Mouse (Mus musculus) hindbrain, embryonic 14.5 days (tissue): ENCODE results near the gene Rab15. TPM values are rescaled to one million over a fixed set of nuclear protein-coding genes. Genes with fewer than 3 reads are reported as not detected.
A peak's percentile ranks its signal among the peaks of the same experiment; 100 is the strongest.

Experiments used
- ATAC-seq: fragments of 200-750 bp; cut with Nextera tagmentation; 2 replicates; pipeline ENCODE4 v1.8.0; 2017; ENCODE audit warnings: moderate number of reproducible peaks, mild to moderate bottlenecking, moderate TSS enrichment, moderate library complexity; ENCODE audit not compliant: low FRiP score
- DNase-seq: peaks from one replicate; pipeline ENCODE4 v3.0.0-alpha.2; 2015; ENCODE audit warnings: low spot score
- H3K27ac ChIP-seq: fragments of 300-500 bp; sonication (generic); 2 replicates; pipeline ENCODE4 v1.5.1; 2014; ENCODE audit warnings: mild to moderate bottlenecking, moderate library complexity
- H3K27me3 ChIP-seq: fragments of 300-500 bp; sonication (generic); 2 replicates; pipeline ENCODE4 v1.6.1; 2014; ENCODE audit warnings: mild to moderate bottlenecking, low read length, mixed read lengths; ENCODE audit not compliant: control insufficient read depth, insufficient read depth
- H3K36me3 ChIP-seq: fragments of 300-500 bp; sonication (generic); replicated peaks from 2 replicates; pipeline ENCODE4 v1.6.1; 2014; ENCODE audit not compliant: control insufficient read depth, insufficient read depth
- H3K4me1 ChIP-seq: fragments of 300-500 bp; sonication (generic); replicated peaks from 2 replicates; pipeline ENCODE4 v1.6.1; 2014; ENCODE audit warnings: antibody characterized with exemption, low read length, mixed read lengths; ENCODE audit not compliant: control insufficient read depth, insufficient read depth
- H3K4me2 ChIP-seq: fragments of 300-500 bp; sonication (generic); replicated peaks from 2 replicates; pipeline ENCODE4 v1.6.1; 2014; ENCODE audit warnings: mild to moderate bottlenecking, moderate library complexity
- H3K4me3 ChIP-seq: fragments of 300-500 bp; sonication (generic); replicated peaks from 2 replicates; pipeline ENCODE4 v1.5.1; 2014; ENCODE audit warnings: mild to moderate bottlenecking, low read length
- H3K9ac ChIP-seq: fragments of 300-500 bp; sonication (generic); 2 replicates; pipeline ENCODE4 v1.6.1; 2014
- H3K9me3 ChIP-seq: fragments of 300-500 bp; sonication (generic); 2 replicates; pipeline ENCODE4 v1.6.1; 2016; ENCODE audit warnings: low read length; ENCODE audit not compliant: control insufficient read depth
- WGBS: fragments of 180-500 bp; shearing (Covaris S2); extraction: QIAGEN DNeasy Blood & Tissue Kit; methylation state at CpG from one replicate; pipeline ENCODE4 v1.1.7; 2014; 5-methylcytosine and 5-hydroxymethylcytosine counted together
- polyA plus RNA-seq: library from polyadenylated mRNA; unstranded; fragments of >200 nt; fragmentation: Nextera tagmentation; extraction: Ambion mirVana; gene quantifications from 2 replicates; pipeline ENCODE4 v1.2.1, GENCODE M21; 2014

The Rab15 gene
- polyA plus RNA-seq, 1 experiment from 2014 or later, result 35.7 TPM

DNA sequence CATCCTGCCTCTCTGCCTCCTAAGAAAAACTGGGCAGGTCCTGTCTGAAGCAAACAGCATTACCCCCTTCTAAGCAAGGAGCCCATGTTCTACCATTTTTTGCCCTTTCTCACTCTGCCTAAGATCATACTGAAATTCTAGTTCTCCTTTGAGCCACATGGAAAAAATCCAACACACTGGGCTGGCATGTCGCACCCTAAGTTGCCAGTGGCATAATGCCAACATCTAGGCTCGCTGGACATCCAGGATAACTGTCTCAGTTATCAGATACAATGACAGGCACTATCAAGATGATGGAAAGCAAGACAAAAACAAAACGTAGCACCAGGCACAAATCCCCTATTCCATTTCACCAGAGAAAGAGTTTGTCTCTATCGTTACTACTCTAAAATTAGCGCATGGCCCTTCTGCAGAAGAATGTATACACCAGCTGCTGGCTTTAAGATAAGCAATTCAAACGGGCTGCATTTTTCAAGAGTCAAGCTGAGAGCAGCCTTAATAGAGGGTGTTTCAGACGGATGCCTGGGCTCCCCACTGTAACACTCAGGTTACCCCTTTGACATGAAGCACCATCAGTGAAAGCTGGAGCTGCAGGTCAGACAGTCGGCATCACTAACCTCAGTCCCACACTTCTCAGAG, 32.1 kb downstream of the Rab15 start:
- ATAC-seq (no peak), DNase-seq (no peak)

DNA sequence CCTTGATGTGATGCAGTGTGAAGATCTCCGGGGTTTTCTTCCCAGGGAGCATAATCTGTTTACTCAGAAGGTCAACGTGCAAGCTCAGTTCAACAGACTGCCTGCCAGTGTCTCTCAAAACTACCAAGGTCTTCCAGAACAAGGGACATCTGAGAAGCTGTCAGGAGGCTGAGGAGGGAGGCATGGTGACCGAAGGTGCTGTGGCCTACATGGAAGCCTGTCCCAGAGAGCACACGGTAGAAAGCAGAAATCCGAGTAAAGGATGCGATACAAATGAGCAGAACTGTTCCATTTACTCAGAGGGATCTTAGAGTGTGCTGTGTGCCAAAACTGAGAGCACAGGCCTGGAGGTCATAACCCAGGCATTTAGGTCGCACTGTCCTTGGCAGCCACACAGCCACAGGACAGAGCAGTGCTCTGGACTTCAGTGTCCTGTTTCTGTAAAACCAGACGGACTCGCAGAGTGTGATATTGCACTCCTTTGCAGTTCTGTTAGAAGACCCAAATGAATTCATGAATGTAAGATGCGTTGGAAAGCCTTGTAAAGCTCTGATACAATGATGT, 38.6 kb downstream of the Rab15 start:
- H3K9me3 ChIP-seq, result no peaks in the 10 kb centered on the region
- no peak overlapping the region for H3K4me3 ChIP-seq
- 72% methylated on average over 10 of the region's 10 CpGs for WGBS
- H3K36me3 ChIP-seq, result peaks cover 5% of the 10 kb centered on the region; the same call in 1 of the 2 replicates
- H3K4me1 ChIP-seq, result no peaks in the 10 kb centered on the region
- no peaks in the 10 kb centered on the region for H3K27me3 ChIP-seq
- no peak overlapping the region for H3K4me2 ChIP-seq
- H3K9ac ChIP-seq, result no peak overlapping the region
- no peak for ATAC-seq
- no peak overlapping the region for H3K27ac ChIP-seq
- DNase-seq, result no peak

More for the DNA sequence above, 32.1 kb downstream of the Rab15 start:
- H3K4me1 ChIP-seq, result no peaks in the 10 kb centered on the region
- no peaks in the 10 kb centered on the region for H3K27me3 ChIP-seq
- H3K9ac ChIP-seq, result no peak overlapping the region
- H3K4me3 ChIP-seq, result no peak overlapping the region
- H3K4me2 ChIP-seq, result no peak overlapping the region
- no peaks in the 10 kb centered on the region for H3K9me3 ChIP-seq
- H3K36me3 ChIP-seq, result no peaks in the 10 kb centered on the region
- 58% methylated on average over 8 of the region's 8 CpGs for WGBS
- no peak overlapping the region for H3K27ac ChIP-seq

DNA sequence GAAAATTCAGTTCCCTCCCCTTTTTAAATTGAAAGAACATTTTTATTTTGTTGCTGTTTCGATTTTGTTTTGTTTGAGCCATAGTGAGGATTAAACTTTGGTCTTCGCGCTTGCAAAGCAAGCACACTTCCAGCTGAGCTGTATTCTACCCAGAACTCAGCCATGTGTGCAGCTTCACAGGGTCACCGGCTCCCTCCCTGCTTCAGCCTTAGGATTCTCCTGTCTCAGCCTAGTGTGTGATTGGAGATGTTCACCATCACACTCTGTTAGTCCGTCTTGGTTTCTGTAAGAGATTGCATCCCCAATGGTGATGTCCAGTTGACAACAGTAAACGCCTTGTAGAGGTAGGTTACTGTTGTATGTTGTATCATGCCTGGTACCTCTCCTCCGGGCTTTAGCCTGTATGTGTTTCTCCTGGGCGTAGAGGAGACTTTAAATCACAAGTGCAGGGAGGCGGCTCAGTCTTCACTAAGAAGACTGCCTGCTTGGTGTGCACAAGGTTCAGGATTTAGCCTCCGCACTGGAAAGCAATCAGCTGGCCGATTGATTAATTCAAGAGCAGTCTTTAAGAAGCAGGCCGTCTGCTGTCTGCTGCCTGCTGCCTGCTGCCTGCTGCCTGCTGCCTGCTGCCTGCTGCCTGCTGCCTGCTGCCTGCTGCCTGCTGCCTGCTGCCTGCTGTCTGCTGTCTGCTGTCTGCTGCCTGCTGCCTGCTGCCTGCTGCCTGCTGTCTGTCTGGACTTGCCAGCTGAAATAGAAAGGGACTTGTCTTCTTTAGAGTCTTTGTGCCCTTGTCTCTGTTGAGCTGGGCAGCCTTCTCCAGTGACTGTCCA, 41.9 kb downstream of the Rab15 start:
- no peak overlapping the region for H3K4me2 ChIP-seq
- 60% methylated on average over 12 of the region's 12 CpGs for WGBS
- no peaks in the 10 kb centered on the region for H3K27me3 ChIP-seq
- no peaks in the 10 kb centered on the region for H3K9me3 ChIP-seq
- H3K4me1 ChIP-seq, result no peaks in the 10 kb centered on the region
- DNase-seq, result no peak
- H3K9ac ChIP-seq, result no peak overlapping the region
- ATAC-seq, result no peak
- H3K27ac ChIP-seq, result 0 out of 2 replicates have a peak overlapping the region, but pooled peaks have one; percentile 39
- H3K36me3 ChIP-seq, result peaks cover 5% of the 10 kb centered on the region; the same call in 1 of the 2 replicates
- no peak overlapping the region for H3K4me3 ChIP-seq

DNA sequence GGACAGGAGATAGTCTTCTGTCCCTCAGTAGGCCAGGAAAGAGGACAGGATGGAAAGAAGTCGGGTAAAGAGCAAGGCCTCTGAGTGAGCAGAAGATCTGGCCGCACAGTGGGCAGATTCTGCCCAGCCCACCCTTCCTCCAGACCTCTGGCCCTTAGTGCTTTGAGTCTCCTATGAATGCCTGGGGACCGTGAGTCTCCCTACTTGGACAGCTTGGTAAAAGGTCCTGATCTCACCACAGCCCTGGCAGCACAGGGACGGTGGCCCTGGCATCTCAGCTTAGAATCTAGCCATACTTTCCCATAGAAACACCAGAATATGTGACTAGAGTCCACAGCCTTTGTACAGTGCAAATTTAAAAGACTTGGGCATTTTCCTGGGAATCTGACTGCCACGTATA, 42.8 kb downstream of the Rab15 start:
- no peak overlapping the region for H3K4me2 ChIP-seq
- H3K27ac ChIP-seq, result no peak overlapping the region
- no peak overlapping the region for H3K4me3 ChIP-seq
- ATAC-seq (no peak), DNase-seq (no peak)
- peaks cover 5% of the 10 kb centered on the region; the same call in 1 of the 2 replicates for H3K36me3 ChIP-seq
- H3K4me1 ChIP-seq, result no peaks in the 10 kb centered on the region
- H3K9me3 ChIP-seq, result no peaks in the 10 kb centered on the region
- no peaks in the 10 kb centered on the region for H3K27me3 ChIP-seq
- H3K9ac ChIP-seq, result no peak overlapping the region
- WGBS, result 73% methylated on average over 5 of the region's 5 CpGs

DNA sequence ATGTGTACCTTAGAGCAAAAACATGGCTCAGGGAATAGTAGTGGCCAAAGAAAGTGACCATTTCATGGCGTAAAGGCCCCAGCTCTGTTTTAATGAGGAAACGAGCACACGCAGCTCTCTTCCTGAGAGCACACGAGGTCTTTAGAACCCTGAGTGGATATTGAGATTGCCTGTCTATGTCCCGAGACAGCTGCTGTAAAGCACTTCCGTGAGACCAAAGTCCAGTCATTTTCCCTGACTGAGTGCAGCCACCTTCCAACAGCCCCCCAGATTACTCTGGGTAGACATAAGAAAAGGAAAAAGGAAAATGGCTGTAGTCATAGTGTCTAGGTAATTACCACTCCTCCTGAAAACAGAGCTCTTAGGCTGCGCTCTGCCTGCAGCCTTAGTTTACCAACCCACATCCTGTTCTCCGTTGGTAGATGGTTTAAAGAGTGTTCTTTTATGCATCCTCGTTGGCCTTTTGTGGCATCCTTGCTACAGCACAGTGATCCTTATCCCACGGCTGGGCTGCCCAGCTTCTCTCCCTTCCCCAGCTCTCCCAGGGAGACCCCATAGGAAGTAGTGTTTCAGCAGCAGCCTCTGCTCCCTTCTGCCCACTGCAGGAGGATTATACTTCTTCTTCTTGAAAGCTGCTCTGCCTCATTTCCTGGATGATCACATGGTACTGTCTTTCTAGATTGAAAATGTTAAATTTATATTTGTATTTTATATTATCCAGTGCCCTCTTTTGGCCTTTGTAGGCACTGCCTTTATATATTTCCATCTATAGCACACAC, 44.2 kb downstream of the Rab15 start:
- H3K9ac ChIP-seq, result no peak overlapping the region
- 90% methylated on average over 10 of the region's 10 CpGs for WGBS
- no peaks in the 10 kb centered on the region for H3K27me3 ChIP-seq
- H3K4me1 ChIP-seq, result no peaks in the 10 kb centered on the region
- no peak for DNase-seq
- H3K36me3 ChIP-seq, result peaks cover 5% of the 10 kb centered on the region; the same call in 1 of the 2 replicates
- no peaks in the 10 kb centered on the region for H3K9me3 ChIP-seq
- no peak overlapping the region for H3K4me3 ChIP-seq
- no peak overlapping the region for H3K27ac ChIP-seq
- ATAC-seq, result no peak
- no peak overlapping the region for H3K4me2 ChIP-seq

DNA sequence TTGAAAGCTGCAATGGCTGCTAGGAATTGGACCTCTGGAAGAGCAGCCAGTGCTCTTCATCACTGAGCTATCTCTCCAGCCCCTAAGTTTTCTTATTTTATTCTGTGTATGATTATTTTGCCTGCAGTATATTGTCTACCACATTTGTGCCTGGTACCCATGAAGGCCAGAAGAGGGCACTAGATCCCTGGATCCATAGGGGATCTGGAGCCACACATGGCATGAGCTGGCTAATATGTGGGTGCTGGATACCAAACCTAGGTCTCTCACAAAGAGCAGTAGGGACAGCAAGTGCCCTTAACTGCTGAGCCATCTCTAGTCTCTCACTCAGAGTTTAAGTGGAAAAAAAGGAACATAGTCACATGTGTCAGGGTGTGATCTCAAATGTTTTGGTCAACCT, 44.9 kb downstream of the Rab15 start:
- ATAC-seq, result no peak
- no peak overlapping the region for H3K4me2 ChIP-seq
- H3K4me3 ChIP-seq, result no peak overlapping the region
- H3K9me3 ChIP-seq, result no peaks in the 10 kb centered on the region
- no peak overlapping the region for H3K9ac ChIP-seq
- H3K36me3 ChIP-seq, result peaks cover 5% of the 10 kb centered on the region; the same call in 1 of the 2 replicates
- no peak overlapping the region for H3K27ac ChIP-seq
- no peak for DNase-seq
- no peaks in the 10 kb centered on the region for H3K4me1 ChIP-seq
- H3K27me3 ChIP-seq, result no peaks in the 10 kb centered on the region

DNA sequence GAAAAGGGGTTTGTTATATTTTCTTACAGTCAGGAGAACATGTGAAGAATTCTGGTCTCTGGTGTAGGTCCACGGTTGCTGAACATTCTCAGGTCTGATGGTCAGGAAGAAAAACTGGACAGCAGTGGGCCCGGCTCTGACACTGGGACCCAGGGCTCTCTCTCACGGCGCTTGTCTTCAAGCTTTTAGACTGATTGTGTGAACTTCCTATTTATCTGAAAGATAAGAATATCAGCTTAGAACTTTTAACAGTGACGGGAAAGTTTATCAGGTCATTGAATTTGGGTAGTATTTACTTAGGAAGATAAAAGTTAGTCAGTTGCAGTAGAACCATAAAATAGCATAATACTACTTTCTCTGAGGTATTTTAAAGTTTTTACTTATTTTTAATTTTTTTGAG, 45.8 kb downstream of the Rab15 start:
- ATAC-seq (no peak), DNase-seq (no peak)
- no peak overlapping the region for H3K4me2 ChIP-seq
- no peak overlapping the region for H3K4me3 ChIP-seq
- no peak overlapping the region for H3K27ac ChIP-seq
- no peaks in the 10 kb centered on the region for H3K27me3 ChIP-seq
- peaks cover 5% of the 10 kb centered on the region; the same call in 1 of the 2 replicates for H3K36me3 ChIP-seq
- 95% methylated on average over 5 of the region's 5 CpGs for WGBS
- no peaks in the 10 kb centered on the region for H3K9me3 ChIP-seq
- no peak overlapping the region for H3K9ac ChIP-seq
- no peaks in the 10 kb centered on the region for H3K4me1 ChIP-seq

DNA sequence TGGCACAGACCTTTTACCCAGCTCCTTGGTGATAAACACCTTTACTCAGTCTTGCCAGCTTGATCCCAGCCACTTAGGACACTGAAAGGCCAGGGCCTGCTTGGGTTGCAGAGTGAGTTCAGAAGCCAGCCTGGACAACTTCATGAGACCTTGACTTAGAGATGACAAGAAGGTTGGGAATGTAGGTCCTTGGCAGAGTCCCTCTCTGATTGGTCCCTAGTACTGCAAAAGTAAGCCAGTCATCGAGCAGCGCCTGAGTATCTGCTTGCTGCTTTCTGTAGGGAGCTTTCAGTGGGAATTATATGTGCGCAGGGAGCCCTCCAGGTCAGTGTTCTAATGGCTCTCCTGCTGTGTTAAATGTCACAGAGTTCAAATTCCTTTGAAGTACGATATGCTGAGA, 47.6 kb downstream of the Rab15 start:
- H3K9me3 ChIP-seq, result no peaks in the 10 kb centered on the region
- 62% methylated on average over 4 of the region's 4 CpGs for WGBS

DNA sequence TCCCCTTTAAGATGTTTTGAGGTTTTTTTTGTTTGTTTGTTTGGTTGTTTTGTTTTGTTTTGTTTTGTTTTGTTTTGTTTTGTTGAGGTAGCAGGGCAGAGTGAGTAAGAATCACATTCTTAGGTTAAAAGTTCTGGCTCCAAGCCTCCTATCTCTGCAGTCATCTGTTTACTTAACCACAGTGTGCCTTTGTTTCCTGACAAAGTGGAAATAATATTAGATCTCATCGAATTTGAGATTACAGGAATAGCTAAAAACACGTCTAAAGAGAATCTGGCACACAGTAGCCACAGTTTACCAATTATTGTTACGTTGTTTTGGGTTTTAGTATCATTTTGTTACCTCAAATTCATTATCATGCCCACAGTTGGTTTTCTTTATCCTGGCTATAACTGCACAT, 48.1 kb downstream of the Rab15 start:
- WGBS, result 88% methylated on average over 3 of the region's 3 CpGs
- no peak for ATAC-seq
- no peaks in the 10 kb centered on the region for H3K27me3 ChIP-seq

More for the DNA sequence above, 47.6 kb downstream of the Rab15 start:
- Histone ChIP-seq H3K9ac (no peak overlapping the region), H3K27ac (no peak overlapping the region), H3K36me3 (peaks cover 5% of the 10 kb centered on the region; the same call in 1 of the 2 replicates), H3K4me2 (no peak overlapping the region), H3K4me3 (no peak overlapping the region), H3K27me3 (no peaks in the 10 kb centered on the region), H3K4me1 (no peaks in the 10 kb centered on the region)
- no peak for DNase-seq
- ATAC-seq, result no peak

More for the DNA sequence above, 48.1 kb downstream of the Rab15 start:
- no peak overlapping the region for H3K27ac ChIP-seq
- H3K4me3 ChIP-seq, result no peak overlapping the region
- H3K4me2 ChIP-seq, result no peak overlapping the region
- H3K4me1 ChIP-seq, result no peaks in the 10 kb centered on the region
- peaks cover under 1% of the 10 kb centered on the region; the same call in 1 of the 2 replicates for H3K36me3 ChIP-seq
- no peak overlapping the region for H3K9ac ChIP-seq
- no peaks in the 10 kb centered on the region for H3K9me3 ChIP-seq
- DNase-seq, result no peak
